Mouse (Mus musculus) left cerebral cortex, adult 8-10 months (tissue): ENCODE data around the gene Gm13283. TPM values are rescaled to one million over a fixed set of nuclear protein-coding genes. Genes with fewer than 3 reads are reported as not detected.
"Not testable (repeated sequence)": the region's sequence is repeated elsewhere in the genome, so short reads cannot be mapped to it uniquely, and the experiment has no call there.

Experiments used
- DNase-seq, 2 experiments: peaks; one replicate each; pipeline ENCODE4 v3.0.0; 2022; ENCODE audit warnings: low spot score in 2 of 2
- total RNA-seq, 4 experiments: library from RNA; stranded (reverse); gene quantifications; 2 replicates each; pipeline ENCODE4 v1.2.4; 2022

Gene Gm13283
- total RNA-seq, 4 experiments from 2014 or later = not detected

DNA sequence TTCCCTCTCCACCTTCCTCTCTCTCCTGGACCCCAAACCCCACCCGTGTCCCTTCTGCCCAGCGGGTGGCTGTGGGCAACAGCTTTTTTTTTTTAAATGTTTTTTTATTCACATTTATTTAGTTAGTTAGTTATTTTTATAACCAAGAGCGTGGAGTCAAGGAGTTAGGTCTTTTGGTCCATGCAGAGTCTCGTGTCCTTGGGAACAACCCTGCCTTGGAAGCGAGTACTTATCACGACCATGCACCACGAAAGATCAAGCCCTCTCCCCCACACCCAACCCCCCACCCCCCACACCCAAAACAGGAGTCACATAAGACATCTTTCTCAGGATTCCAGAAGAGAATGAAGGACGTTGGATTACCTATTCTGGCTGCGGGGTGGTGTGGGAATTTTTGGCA is 2.4 kb downstream of the Gm13283 start:
- DNase-seq = peak in 1 of 2 experiments; percentile 25

DNA sequence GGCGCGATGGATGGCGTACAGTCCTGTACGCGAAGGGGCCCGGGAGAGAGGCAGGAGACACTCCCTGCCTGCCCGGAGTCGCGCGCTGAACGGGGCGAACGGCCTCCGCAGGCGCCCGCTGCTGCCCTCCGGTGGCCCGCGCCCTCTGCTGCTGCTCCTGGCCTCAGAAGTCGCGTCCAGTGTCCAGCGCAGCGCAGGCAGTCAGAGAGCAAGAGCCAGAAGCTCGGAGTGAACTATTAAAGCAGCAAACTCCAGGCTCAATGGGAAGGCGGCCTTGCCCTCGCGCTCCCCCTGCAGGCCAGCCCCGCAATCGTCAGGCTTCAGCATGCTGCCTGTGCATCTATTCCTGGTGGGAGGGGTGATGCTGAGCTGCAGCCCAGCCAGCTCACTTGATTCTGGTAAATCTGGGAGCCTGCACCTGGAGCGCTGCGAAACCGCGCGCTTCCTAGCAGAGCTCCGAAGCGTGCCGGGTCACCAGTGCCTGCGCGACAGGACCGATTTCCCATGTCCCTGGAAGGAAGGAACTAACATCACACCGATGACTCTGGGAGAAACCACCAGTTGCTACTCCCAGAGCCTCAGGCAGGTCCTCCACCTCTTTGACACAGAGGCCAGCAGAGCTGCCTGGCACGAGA is 3.6 kb downstream of the Gm13283 start:
- DNase-seq = not testable (repeated sequence)

DNA sequence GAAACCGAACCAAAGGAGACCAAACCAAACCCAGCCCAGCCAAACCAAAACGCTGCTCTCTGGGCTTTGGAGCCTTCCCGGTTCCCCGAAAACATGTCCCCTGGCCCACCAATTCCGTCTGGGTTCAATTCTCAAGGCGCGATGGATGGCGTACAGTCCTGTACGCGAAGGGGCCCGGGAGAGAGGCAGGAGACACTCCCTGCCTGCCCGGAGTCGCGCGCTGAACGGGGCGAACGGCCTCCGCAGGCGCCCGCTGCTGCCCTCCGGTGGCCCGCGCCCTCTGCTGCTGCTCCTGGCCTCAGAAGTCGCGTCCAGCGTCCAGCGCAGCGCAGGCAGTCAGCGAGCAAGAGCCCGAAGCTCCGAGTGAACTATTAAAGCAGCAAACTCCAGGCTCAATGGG is 13.6 kb downstream of the Gm13283 start, which contains the start of gene Gm13290:
Gm13290 (plus strand) TSS at position 301 of the 400 bp plus-strand sequence.
- DNase-seq = not testable (repeated sequence)

DNA sequence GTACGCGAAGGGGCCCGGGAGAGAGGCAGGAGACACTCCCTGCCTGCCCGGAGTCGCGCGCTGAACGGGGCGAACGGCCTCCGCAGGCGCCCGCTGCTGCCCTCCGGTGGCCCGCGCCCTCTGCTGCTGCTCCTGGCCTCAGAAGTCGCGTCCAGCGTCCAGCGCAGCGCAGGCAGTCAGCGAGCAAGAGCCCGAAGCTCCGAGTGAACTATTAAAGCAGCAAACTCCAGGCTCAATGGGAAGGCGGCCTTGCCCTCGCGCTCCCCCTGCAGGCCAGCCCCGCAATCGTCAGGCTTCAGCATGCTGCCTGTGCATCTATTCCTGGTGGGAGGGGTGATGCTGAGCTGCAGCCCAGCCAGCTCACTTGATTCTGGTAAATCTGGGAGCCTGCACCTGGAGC is 16.7 kb downstream of the Gm13283 start, which contains the start of gene Gm13289:
Gm13289 (plus strand) TSS at position 301 of the 400 bp plus-strand sequence.
- not testable (repeated sequence) for DNase-seq

DNA sequence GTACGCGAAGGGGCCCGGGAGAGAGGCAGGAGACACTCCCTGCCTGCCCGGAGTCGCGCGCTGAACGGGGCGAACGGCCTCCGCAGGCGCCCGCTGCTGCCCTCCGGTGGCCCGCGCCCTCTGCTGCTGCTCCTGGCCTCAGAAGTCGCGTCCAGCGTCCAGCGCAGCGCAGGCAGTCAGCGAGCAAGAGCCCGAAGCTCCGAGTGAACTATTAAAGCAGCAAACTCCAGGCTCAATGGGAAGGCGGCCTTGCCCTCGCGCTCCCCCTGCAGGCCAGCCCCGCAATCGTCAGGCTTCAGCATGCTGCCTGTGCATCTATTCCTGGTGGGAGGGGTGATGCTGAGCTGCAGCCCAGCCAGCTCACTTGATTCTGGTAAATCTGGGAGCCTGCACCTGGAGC is 19.6 kb downstream of the Gm13283 start, which contains the start of gene Gm13272:
Gm13272 (plus strand) TSS at position 301 of the 400 bp plus-strand sequence.
- not testable (repeated sequence) for DNase-seq

DNA sequence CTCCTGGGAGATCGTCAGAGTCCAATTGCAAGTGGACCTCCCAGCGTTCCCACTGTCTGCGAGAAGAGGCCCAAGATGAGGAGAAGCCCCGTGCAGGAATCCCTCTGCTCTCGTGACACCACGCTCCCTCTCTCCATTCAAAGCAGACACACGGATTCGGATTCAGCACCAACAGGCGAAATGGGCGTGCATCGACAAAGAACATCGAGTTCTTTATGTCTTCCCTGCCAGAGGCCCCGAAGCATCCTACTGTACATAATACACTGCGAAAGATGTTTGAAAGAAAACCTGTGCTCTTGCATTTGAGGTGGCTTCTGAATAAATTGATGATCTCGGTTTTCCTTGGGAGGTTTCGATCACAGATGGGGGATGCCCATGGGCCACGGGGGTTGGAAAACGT is 20.4 kb downstream of the Gm13283 start:
- DNase-seq = not testable (repeated sequence)

DNA sequence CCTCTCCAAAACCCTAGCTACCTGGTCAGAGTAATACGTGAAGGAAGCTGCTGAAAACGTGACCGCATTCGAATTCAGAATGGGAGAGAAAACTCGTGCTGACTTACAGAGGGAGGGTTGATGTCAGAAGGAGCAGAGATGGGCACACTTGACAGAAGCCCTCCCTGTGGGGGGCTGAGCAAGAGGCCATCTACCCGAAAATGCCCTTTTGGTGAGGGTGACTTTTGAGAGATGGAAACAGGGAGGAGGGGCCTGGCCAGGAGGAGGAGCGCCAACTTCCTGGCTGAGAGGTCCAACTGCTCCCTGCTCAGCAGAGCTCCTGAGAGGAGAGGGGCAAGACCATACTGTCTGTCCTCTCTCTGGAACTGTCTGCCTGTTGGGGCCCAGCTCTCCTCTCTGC is 21.9 kb downstream of the Gm13283 start, which contains the start of gene Ifnz:
Ifnz (plus strand) TSS at position 301 of the 400 bp plus-strand sequence.
- not testable (repeated sequence) for DNase-seq

DNA sequence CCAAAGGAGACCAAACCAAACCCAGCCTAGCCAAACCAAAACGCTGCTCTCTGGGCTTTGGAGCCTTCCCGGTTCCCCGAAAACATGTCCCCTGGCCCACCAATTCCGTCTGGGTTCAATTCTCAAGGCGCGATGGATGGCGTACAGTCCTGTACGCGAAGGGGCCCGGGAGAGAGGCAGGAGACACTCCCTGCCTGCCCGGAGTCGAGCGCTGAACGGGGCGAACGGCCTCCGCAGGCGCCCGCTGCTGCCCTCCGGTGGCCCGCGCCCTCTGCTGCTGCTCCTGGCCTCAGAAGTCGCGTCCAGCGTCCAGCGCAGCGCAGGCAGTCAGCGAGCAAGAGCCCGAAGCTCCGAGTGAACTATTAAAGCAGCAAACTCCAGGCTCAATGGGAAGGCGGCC is 22.4 kb downstream of the Gm13283 start:
- DNase-seq = not testable (repeated sequence)

DNA sequence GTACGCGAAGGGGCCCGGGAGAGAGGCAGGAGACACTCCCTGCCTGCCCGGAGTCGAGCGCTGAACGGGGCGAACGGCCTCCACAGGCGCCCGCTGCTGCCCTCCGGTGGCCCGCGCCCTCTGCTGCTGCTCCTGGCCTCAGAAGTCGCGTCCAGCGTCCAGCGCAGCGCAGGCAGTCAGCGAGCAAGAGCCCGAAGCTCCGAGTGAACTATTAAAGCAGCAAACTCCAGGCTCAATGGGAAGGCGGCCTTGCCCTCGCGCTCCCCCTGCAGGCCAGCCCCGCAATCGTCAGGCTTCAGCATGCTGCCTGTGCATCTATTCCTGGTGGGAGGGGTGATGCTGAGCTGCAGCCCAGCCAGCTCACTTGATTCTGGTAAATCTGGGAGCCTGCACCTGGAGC is 25.5 kb downstream of the Gm13283 start, which contains the start of gene Gm13276:
Gm13276 (plus strand) TSS at position 301 of the 400 bp plus-strand sequence.
- not testable (repeated sequence) for DNase-seq

DNA sequence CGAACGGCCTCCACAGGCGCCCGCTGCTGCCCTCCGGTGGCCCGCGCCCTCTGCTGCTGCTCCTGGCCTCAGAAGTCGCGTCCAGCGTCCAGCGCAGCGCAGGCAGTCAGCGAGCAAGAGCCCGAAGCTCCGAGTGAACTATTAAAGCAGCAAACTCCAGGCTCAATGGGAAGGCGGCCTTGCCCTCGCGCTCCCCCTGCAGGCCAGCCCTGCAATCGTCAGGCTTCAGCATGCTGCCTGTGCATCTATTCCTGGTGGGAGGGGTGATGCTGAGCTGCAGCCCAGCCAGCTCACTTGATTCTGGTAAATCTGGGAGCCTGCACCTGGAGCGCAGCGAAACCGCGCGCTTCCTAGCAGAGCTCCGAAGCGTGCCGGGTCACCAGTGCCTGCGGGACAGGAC is 28.5 kb downstream of the Gm13283 start, which contains the start of gene Gm13277:
Gm13277 (plus strand) TSS at position 231 of the 400 bp plus-strand sequence.
- DNase-seq = peak; percentile 34 to 37

DNA sequence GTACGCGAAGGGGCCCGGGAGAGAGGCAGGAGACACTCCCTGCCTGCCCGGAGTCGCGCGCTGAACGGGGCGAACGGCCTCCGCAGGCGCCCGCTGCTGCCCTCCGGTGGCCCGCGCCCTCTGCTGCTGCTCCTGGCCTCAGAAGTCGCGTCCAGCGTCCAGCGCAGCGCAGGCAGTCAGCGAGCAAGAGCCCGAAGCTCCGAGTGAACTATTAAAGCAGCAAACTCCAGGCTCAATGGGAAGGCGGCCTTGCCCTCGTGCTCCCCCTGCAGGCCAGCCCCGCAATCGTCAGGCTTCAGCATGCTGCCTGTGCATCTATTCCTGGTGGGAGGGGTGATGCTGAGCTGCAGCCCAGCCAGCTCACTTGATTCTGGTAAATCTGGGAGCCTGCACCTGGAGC is 31.3 kb downstream of the Gm13283 start, which contains the start of gene Gm13278:
Gm13278 (plus strand) TSS at position 301 of the 400 bp plus-strand sequence.
- not testable (repeated sequence) for DNase-seq

DNA sequence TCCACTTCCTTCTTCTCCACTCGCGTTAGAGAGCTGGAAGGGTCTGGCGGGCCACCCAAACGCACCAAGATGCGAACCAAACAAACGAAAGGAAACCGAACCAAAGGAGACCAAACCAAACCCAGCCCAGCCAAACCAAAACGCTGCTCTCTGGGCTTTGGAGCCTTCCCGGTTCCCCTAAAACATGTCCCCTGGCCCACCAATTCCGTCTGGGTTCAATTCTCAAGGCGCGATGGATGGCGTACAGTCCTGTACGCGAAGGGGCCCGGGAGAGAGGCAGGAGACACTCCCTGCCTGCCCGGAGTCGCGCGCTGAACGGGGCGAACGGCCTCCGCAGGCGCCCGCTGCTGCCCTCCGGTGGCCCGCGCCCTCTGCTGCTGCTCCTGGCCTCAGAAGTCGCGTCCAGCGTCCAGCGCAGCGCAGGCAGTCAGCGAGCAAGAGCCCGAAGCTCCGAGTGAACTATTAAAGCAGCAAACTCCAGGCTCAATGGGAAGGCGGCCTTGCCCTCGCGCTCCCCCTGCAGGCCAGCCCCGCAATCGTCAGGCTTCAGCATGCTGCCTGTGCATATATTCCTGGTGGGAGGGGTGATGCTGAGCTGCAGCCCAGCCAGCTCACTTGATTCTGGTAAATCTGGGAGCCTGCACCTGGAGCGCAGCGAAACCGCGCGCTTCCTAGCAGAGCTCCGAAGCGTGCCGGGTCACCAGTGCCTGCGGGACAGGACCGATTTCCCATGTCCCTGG is 34.2 kb downstream of the Gm13283 start, which contains the start of gene Gm13275:
Gm13275 (plus strand) TSS at position 552 of the 740 bp plus-strand sequence.
- DNase-seq = peak; percentile 63 to 82

DNA sequence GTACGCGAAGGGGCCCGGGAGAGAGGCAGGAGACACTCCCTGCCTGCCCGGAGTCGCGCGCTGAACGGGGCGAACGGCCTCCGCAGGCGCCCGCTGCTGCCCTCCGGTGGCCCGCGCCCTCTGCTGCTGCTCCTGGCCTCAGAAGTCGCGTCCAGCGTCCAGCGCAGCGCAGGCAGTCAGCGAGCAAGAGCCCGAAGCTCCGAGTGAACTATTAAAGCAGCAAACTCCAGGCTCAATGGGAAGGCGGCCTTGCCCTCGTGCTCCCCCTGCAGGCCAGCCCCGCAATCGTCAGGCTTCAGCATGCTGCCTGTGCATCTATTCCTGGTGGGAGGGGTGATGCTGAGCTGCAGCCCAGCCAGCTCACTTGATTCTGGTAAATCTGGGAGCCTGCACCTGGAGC is 37.2 kb downstream of the Gm13283 start, which contains the start of gene Gm13279:
Gm13279 (plus strand) TSS at position 301 of the 400 bp plus-strand sequence.
- DNase-seq = not testable (repeated sequence)

DNA sequence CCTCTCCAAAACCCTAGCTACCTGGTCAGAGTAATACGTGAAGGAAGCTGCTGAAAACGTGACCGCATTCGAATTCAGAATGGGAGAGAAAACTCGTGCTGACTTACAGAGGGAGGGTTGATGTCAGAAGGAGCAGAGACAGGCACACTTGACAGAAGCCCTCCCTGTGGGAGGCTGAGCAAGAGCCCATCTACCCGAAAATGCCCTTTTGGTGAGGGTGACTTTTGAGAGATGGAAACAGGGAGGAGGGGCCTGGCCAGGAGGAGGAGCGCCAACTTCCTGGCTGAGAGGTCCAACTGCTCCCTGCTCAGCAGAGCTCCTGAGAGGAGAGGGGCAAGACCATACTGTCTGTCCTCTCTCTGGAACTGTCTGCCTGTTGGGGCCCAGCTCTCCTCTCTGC is 39.4 kb downstream of the Gm13283 start, which contains the start of gene Gm13285:
Gm13285 (plus strand) TSS at position 301 of the 400 bp plus-strand sequence.
- not testable (repeated sequence) for DNase-seq

DNA sequence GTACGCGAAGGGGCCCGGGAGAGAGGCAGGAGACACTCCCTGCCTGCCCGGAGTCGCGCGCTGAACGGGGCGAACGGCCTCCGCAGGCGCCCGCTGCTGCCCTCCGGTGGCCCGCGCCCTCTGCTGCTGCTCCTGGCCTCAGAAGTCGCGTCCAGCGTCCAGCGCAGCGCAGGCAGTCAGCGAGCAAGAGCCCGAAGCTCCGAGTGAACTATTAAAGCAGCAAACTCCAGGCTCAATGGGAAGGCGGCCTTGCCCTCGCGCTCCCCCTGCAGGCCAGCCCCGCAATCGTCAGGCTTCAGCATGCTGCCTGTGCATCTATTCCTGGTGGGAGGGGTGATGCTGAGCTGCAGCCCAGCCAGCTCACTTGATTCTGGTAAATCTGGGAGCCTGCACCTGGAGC is 43.0 kb downstream of the Gm13283 start, which contains the start of gene Gm13287:
Gm13287 (plus strand) TSS at position 301 of the 400 bp plus-strand sequence.
- not testable (repeated sequence) for DNase-seq

DNA sequence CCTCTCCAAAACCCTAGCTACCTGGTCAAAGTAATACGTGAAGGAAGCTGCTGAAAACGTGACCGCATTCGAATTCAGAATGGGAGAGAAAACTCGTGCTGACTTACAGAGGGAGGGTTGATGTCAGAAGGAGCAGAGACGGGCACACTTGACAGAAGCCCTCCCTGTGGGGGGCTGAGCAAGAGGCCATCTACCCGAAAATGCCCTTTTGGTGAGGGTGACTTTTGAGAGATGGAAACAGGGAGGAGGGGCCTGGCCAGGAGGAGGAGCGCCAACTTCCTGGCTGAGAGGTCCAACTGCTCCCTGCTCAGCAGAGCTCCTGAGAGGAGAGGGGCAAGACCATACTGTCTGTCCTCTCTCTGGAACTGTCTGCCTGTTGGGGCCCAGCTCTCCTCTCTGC is 45.3 kb downstream of the Gm13283 start, which contains the start of gene Gm13288:
Gm13288 (plus strand) TSS at position 301 of the 400 bp plus-strand sequence.
- not testable (repeated sequence) for DNase-seq

DNA sequence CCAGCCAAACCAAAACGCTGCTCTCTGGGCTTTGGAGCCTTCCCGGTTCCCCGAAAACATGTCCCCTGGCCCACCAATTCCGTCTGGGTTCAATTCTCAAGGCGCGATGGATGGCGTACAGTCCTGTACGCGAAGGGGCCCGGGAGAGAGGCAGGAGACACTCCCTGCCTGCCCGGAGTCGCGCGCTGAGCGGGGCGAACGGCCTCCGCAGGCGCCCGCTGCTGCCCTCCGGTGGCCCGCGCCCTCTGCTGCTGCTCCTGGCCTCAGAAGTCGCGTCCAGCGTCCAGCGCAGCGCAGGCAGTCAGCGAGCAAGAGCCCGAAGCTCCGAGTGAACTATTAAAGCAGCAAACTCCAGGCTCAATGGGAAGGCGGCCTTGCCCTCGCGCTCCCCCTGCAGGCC is 45.8 kb downstream of the Gm13283 start:
- not testable (repeated sequence) for DNase-seq
